Mouse (Mus musculus): ENCODE results near the gene Trip13.

Gene Trip13

DNA sequence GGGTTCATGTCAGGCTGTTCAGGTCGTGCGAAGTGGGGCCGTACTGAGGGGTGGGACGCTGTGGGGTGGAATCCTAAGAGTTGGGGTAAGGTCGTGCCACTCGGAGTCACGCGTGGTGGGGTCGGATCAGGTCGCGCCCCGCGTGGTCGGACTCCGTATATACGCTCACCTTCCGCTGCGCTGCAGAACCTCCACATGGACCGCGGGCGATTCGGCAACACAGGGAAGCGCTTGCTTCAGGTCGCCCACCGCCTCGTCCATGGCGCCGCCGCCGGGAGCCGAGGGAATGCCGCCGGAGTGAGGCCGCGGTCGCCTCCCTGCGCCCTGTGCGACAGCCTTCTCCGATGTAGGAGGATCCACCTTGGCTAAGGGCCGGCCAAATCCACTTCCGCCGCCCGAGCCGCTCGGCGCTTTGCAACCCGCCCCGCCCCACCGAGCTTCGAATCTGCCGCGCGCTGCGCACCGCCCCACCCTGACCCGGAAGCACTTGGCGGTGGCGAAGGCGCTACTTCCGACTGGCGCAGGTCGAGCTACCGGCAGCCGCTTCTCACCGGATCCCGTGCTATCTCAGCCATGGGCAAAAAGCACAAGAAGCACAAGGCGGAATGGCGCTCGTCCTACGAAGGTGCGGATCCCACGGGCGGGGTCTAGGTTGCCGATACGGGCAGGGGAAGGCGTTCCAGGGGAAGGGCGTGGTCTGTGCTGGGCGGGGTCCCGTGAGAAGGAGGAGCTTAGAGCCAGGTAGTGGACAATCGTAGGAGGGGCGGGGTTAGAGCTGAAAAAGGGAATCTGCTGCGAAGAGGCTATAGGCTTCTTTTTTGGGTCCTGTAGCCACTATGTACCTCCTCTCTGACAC, at the start of gene Trip13, which contains the start of gene Brd9:
Gene Trip13 (minus strand): TSS at position 464 of the 856 bp plus-strand sequence.
Gene Brd9 (plus strand): TSS at position 491 of the 856 bp plus-strand sequence.
- peak; percentile 86 for DNase-seq (ENCODE audit: low read depth, low spot score)

DNA sequence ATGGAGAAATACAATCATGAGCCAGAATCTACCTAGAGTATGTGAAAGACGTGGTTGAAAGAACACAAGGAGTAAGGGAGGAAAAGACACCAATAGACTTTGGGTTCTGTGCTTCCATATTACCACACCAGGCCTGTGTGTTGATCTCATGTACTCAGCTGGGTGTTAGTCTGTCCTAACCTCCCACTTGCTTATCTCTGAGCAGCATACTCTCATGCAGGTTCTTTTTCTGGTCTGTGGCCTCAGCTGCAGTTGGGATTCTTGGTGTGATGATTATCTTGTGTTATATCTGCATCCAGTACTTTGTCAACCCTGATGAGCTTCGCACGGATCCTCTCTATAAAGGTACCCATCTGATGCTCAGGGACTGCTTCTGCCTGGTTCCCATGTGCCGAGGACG, 39.4 kb upstream of the Trip13 start:
- no peak for DNase-seq (ENCODE audit: low read depth, low spot score)

DNA sequence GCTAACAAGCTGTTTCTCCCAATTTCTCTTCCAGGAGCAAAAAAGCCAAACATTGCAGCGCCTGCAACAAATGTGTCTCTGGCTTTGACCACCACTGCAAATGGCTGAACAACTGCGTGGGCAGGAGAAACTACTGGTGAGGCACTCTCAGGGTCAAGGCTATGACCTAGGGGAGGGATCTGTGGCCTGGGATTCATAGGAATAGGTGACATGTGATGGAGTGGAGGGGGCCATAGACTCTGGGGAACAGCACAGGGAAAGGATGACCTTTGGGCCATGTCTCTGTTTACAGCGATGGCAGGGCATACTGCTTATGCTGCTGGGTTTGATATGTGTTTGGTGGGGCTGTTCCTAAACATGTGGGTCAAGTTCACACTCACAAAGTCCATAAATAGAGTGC, 36.9 kb upstream of the Trip13 start:
- no peak for DNase-seq (ENCODE audit: low read depth, low spot score)

DNA sequence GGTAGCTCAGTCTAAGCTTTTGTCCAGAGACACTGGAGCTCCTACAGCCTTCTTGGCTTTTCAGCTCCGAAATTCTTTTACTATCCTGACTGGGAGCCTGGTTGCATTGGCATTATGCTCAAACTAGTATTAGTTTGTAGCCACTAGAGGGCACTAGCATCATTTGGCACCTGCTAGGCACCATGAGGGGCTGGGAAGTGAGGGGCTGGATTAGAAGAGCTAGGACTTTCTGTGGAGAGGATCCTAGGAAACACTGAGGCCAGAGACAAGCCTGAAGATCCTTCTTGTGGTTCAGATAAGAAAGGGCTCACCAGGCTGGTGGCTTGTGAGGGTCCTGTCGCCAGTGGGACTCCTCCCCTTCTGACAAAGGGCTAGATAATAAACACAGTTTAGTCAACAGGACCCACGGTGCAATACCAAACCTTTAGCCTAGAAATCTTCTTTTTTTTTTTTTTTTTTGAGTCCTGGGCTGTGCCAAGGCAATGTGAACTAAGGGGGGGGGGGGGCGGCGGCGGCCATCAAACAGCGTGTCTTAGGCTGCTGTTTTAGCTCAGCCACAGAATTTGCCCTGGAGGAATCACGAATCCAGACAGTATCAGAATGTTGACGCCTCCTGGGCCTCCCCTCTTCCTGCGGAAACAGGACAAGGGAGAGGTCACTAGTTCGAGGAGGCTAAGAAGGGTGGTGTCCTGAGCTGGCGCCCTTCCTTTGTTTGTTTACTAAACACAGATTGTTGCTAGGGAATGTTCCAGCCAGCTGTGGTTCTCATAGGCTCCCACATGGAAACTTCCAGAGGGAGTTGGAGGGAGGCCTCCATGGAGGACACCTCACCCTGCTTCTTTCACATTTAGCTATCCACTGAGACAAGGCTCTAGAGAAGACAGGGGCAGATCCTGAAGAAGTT, 33.2 kb upstream of the Trip13 start:
- DNase-seq (ENCODE audit: low read depth, low spot score), result peak; percentile 12

DNA sequence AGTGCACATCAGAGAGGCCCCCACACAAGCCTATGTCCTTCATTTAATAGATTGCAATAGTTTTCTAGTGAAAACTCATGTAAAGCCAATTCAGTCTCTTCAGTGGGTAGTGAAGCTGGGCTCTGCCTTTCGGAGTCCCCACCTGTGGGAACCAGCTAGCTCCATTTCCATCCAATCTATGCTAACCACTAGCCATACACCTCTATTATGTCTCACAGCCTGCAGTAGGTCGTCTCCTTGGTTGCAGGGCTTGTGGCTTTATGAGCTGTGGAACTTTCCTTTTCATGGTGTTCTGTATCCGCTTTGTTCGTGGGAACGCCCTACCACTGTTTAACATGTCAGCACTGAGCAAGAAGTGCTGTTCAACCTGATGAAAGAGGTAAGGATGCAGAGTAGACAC, 26.0 kb upstream of the Trip13 start, which contains the start of gene Zdhhc11:
Gene Zdhhc11 (plus strand): TSS at position 301 of the 400 bp plus-strand sequence.
- no peak for DNase-seq (ENCODE audit: low read depth, low spot score)

DNA sequence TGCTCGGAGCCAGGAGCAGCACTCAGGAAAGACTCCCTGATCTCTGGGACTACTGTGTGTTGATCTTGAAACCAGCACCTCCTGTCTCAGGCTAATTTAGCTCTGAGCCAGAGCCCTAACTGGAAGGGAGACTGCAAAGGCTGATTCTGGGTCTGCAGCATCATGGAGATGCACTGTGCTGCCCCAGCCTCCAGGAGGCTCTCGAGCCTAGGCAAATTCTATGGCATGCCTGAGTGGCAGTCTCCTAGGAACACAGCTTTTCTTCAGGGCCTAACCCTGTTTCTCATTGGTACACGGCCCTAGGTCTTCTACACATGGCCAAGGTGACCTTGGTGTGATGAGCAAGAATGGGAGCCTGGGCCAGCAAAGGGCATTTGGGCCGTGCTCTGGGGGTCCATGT, 23.6 kb upstream of the Trip13 start:
- DNase-seq (ENCODE audit: low read depth, low spot score), result no peak

DNA sequence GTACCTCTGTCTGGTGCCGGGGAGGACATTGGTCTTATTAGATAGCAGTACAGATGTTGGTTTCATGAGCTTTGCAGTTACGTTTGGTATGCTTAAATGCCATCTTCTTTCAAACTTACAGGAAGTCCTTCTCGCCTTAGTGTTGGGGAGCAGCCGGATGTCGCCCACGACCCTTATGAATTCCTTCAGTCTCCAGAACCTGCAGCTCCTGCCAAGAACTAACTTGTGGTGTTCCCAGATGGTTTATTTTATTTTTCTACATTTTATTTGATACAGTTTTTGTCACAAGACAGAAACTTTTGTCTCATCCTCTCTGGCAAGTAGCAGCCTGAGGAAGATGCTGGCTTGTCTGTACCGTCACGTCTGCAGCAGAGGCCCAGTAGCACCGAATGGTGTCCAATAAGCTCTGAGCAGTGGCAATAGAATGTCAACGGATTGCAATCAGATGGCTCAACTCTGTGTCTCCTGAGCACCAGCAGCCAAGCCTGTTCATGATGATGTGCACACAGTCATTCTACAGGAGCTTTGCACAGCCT, 22.6 kb upstream of the Trip13 start:
- DNase-seq (ENCODE audit: low read depth, low spot score), result no peak

DNA sequence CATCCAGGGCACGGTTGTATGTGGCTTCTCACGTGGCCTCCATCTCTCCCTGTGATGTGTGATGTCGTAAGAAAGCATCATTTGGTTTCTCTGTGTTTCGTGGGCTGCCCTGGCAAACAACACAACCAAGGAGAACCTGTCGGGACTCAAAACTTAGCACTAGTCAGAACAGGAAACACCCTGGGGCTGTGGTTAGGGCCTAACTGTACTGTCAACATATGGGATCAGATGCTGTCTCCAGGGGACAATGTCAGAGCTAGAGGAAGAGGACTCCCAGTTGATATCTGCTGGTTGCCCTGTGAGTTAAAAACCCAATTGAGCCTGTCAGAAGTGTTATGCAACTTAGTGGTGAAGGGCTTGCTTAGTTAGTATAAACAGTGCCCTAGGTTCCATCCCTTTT, 17.9 kb upstream of the Trip13 start:
- no peak for DNase-seq (ENCODE audit: low read depth, low spot score)

DNA sequence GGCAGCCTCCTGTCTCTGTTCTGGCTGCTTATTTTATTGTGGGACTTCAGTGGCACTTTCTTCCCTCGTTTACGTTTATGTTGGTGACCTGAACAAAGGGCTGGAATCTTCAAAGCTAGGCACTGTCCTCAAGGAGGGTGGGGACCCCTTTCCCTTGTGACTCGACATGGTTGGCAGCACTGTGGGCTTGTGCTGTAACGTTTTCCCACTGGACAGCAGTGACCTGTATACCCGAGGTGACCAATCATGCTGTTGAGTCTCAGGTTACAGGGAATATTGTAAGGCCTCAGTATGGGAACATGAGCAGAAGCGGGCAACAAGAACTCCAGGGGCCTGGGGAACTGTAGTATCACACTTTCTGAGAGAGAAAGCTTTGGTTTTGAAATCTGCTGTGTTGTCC, 17.1 kb upstream of the Trip13 start:
- no peak for DNase-seq (ENCODE audit: low read depth, low spot score)

DNA sequence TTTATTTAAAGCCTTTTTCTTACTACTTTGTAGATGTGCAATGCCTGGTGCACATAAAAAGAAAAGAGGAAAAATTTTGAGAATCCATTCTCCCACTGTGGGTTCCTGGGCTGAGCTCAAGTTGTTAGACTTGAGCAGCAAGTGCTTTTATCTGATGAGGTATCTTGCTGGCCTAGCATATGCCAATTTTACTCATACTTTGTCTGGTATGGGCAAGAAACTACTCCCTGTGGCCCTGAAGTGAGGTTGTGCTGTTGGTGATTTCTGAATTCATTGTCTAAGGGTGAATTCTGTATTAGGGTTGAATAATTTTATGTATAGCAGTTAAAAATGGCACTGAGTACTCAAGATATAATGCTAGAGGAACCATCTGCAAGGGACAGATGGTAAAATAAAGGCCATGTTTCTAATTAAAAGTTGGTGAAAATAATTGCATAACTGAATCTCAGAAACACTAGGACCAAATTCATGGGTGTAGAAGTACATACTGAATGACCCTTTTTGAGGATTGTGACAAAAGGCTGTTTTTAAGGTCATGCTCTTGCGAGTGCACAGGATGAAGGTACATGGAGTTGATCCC, 16.1 kb upstream of the Trip13 start:
- DNase-seq (ENCODE audit: low read depth, low spot score), result no peak

DNA sequence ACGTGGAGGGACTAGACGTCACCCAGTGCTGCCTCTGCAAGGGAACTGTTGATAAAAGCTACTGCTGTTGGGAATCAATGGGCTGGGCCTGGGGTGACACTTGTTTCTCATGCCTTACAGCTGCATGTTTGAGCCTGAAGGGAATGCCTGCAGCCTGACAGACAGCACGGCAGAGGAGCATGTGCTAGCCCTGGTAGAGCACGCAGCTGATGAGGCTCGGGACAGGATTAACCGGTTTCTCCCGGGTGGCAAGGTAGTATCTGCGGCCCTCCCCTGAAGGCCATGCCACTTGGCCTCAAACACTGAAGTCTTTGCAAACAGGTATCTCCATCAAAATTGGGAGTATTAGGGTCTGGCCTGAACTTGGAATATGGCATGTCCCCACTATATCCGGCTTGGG, 7.0 kb upstream of the Trip13 start:
- no peak for DNase-seq (ENCODE audit: low read depth, low spot score)

DNA sequence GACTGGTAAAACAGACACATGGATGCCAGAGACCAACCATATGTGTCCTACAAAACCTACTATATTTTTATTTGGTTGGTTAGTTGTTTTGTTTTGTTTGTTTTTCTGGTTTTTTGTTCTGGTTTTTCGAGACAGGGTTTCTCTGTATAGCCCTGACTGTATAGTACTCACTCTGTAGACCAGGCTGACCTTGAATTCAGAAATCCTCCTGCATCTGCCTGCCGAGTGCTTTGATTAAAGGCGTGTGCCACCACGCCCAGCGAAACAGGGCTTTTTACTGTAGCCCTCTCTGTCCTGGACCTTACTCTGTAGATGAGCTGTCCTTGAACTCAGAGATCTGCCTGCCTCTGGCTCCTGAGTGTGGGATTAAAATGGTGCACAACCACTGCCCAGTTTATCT, 1.5 kb upstream of the Trip13 start:
- DNase-seq (ENCODE audit: low read depth, low spot score), result no peak

DNA sequence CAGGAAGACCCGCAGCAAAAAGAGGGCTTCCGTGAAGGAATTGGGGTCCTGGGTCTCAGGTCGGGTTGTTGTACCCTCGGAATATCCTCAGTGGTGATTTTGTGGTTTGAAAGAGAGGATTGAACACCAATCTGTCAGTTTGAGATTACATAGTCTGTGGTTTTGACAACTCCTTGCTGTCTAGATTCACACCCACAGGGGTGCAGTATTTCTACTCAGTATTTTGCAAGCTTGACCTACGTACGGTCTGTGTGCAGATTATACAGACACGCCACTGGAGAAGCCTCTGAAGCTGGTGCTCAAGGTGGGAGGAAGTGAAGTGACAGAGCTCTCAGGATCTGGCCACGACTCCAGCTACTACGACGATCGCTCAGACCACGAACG, 585 bp upstream of the Trip13 start:
- no peak for DNase-seq (ENCODE audit: low read depth, low spot score)

DNA sequence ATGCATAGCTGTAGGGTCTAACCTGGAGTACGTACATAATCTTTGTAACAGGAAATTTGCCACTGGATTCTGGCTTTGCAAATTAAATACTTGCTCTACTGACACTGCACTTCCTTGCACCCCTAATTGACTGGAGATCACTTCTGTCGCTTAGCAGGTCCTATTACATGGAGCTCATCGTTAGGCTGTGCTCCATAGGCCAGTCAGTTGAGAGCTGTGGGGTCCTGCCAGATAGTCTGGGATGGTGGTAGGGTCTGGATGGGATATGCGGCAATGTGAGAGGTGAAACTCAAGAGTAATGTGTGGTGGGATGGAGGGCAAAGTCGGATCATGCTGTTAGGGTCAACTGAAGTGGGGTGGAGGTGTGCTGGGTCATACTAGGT, 655 bp downstream of the Trip13 start:
- peak; percentile 12 for DNase-seq (ENCODE audit: low read depth, low spot score)

DNA sequence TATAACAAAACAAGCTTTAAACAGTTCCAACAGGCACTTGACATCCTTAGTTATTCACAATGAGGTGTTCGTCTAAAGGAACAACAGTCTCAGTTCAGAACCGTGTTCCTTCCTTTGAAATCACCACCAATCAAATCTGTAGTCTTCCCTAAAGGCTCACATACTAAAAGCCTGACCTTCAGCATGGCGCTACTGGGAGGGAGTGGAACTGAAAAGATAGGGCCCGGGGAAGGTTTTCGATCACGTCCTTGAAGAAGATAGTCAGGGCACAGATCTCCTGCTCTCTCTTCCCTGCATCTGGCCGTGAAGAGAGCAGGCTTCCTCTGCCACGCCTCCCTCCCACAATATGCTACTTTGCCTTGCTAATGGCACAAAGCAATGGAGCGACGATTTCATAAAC, 5.4 kb downstream of the Trip13 start:
- no peak for DNase-seq (ENCODE audit: low read depth, low spot score)

DNA sequence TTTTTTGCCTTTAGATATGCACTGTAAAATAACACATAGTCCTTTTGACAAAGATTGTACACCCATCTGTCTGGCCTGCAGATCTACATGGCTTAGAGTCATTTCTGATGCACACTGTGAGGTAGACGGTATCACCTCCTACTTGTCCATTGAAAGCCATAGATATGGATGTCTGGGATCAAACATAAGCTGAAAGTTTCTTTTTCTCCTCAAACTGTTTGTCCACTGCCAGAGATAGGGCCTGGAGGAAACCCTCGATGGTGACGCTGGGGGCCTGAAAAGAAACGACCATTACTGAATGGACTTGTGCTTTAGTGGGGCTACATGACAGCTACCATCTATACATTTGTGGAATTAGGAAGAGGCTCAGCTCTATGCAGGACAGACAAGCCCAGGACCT, 24.5 kb downstream of the Trip13 start:
- DNase-seq (ENCODE audit: low read depth, low spot score), result no peak

DNA sequence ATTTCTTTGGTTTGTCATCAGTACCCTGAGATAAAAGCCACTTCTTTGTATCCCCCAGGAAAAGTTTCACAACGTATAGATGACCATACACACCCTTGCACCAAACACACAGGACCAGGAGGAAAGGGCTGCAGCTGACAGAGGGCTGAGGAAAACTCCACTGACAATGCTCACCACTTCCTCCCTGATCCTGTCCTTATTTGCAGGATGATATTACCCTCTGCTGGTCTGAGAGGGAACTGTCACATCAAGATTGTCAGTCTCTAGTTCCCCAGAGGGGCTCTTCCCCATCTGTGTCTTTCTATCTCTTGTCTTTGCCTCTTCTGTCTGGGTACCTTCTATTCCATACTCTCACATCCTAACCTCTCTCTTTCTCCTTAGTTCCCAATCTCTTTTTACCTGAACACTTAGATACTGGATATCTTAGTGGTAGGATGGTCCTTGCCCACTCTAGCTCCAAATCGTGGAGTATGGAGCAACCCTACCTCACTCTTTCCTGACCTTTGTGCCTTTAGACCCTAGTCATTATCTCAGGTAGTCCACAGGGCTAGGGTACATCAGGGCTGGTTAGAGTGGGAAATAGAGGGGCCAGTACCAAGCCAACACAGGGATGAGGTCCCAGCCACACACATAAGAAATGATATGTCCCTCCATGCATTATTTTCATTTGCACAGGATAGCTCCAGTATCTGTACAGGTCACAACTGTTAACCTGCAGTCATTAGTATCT, 29.7 kb downstream of the Trip13 start:
- no peak for DNase-seq (ENCODE audit: low read depth, low spot score)

DNA sequence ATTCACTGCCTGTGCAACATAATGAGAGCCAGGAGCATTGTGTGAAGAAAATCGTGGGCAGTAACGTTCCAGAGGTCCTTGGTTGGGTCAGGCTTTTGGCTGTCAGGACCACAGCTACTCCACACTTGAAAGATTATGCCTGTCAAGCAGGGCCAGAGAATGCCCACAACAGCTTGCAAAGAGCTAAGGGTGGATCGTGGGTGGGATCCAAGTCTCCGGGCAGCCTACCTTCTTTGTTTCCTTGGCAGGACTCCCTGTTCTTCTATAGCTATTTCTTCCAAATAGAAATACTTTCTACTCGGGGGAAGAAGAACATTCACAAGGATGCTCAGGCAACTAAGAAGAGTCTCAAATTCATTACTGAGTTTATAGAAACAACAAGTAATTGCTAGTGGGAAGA, 30.4 kb downstream of the Trip13 start:
- DNase-seq (ENCODE audit: low read depth, low spot score), result no peak

DNA sequence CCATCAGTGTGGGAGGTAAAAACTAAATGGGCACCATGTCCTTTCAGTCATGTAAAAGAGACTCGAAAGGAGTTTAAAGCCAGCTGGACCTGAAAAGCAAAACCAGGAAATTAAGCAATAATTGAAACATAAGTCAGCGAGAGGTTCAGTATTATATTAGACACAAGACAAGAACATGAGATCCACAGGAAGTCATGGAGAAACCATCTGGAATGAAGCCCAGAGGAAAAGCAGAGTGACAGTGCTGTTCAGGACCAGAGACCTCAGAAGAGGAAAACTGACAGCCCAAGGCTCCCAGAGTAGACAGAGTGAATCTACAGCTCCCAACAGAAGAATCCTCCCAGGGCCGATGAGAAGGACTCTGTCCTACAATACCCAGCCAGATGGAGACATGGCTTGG, 40.0 kb downstream of the Trip13 start:
- no peak for DNase-seq (ENCODE audit: low read depth, low spot score)

DNA sequence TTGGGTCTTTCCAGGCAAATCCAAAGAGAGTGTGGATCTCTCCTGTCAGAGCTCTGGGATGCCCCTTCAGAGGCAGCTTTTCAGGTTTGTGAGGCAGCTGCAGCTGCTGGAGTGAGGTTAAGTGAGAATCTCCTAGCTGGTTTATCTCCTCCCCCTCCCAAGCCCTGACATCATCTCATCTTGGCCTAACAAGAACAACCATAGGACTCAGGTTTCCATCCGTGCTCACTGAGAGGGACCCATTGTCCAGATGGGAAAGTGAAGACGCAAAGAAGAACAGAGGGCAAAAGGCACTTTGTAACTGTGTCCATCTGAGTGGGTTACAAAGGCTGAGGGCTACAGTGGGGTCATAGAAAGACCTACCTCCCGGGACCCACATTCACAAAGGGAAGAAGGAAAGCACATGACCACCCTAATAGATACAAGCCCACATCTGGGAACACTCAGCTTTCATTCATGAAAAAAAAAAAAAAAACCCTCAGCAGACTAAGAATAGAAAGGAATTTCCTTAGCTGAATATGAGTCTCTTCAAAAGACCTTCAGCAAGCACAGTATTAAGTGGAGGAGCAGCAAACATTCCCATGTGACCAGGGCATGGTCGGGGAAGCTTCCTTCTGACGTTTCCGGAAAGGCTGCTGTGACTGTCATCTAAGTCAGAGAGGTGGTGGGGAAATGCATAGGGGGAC, 44.9 kb downstream of the Trip13 start:
- DNase-seq (ENCODE audit: low read depth, low spot score), result no peak

DNA sequence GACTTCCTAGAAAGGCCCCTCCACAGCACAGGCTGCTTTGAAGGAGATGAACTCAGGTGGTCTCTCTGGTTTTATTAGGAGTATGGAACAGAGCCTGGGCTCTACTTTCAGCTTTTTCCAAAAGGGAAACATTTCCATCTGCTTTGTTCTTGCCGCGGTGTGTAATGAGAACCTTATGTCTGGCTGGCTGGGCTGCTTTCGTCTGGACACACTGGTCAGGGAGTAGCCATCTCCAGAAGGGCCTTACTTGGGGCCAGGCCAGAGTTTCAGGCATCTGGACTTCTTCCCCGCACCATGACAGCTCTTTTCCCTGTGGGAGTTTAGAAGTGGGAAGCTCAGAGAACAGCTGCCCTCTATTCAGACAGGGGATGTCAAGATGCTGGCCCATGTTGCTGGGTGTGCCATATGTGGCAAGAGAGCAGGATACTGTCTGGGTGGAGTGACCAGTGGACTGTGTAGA, 50.1 kb downstream of the Trip13 start:
- DNase-seq (ENCODE audit: low read depth, low spot score), result no peak
